Mouse (Mus musculus): ENCODE data around the gene Pla1a. TPM values are rescaled to one million over a fixed set of nuclear protein-coding genes. Genes with fewer than 3 reads are reported as not detected.

Pla1a gene
- polyA plus RNA-seq, 1 experiment from 2014 or later = not detected

GRCm38 (mm10) chr16:38369000-38369399 lies 63.9 kb downstream of the Pla1a start:
- no peak for ATAC-seq (ENCODE audit: insufficient number of reproducible peaks, insufficient read depth, low FRiP score, low read depth)
- H3K36me3 ChIP-seq (ENCODE audit: control insufficient read depth, insufficient read depth, low read length) = no peaks in the 10 kb centered on the region
- 82% methylated on average over 7 of the region's 7 CpGs for WGBS
- no peak overlapping the region for H3K4me3 ChIP-seq (ENCODE audit: low read depth, low read length)
- no peaks in the 10 kb centered on the region for H3K4me1 ChIP-seq (ENCODE audit: control insufficient read depth, insufficient read depth, low read length)
- no peak overlapping the region for H3K9ac ChIP-seq (replicated peaks; ENCODE audit: low read depth, low read length)
- no peak overlapping the region for H3K4me2 ChIP-seq (replicated peaks; ENCODE audit: low read depth, low read length)
- no peak overlapping the region for H3K27ac ChIP-seq (ENCODE audit: low read length)
- no peaks in the 10 kb centered on the region for H3K9me3 ChIP-seq (ENCODE audit: control insufficient read depth, low read depth, low read length)
- H3K27me3 ChIP-seq (ENCODE audit: control insufficient read depth, insufficient read depth, low read length) = no peaks in the 10 kb centered on the region

GRCm38 (mm10) chr16:38368336-38368735 lies 64.6 kb downstream of the Pla1a start:
- Histone ChIP-seq H3K27me3 (ENCODE audit: control insufficient read depth, insufficient read depth, low read length) (no peaks in the 10 kb centered on the region), H3K9me3 (ENCODE audit: control insufficient read depth, low read depth, low read length) (no peaks in the 10 kb centered on the region), H3K9ac (replicated peaks; ENCODE audit: low read depth, low read length) (no peak overlapping the region), H3K4me3 (ENCODE audit: low read depth, low read length) (no peak overlapping the region), H3K4me1 (ENCODE audit: control insufficient read depth, insufficient read depth, low read length) (no peaks in the 10 kb centered on the region), H3K27ac (ENCODE audit: low read length) (no peak overlapping the region), H3K4me2 (replicated peaks; ENCODE audit: low read depth, low read length) (no peak overlapping the region), H3K36me3 (ENCODE audit: control insufficient read depth, insufficient read depth, low read length) (no peaks in the 10 kb centered on the region)
- WGBS = 65% methylated on average over 10 of the region's 10 CpGs
- ATAC-seq (ENCODE audit: insufficient number of reproducible peaks, insufficient read depth, low FRiP score, low read depth) = no peak

GRCm38 (mm10) chr16:38366231-38366630 lies 66.7 kb downstream of the Pla1a start:
- WGBS = 79% methylated on average over 4 of the region's 4 CpGs
- Histone ChIP-seq H3K36me3 (ENCODE audit: control insufficient read depth, insufficient read depth, low read length) (no peaks in the 10 kb centered on the region), H3K4me1 (ENCODE audit: control insufficient read depth, insufficient read depth, low read length) (peaks cover 11% of the 10 kb centered on the region), H3K4me2 (replicated peaks; ENCODE audit: low read depth, low read length) (no peak overlapping the region), H3K4me3 (ENCODE audit: low read depth, low read length) (no peak overlapping the region), H3K27me3 (ENCODE audit: control insufficient read depth, insufficient read depth, low read length) (no peaks in the 10 kb centered on the region), H3K9me3 (ENCODE audit: control insufficient read depth, low read depth, low read length) (no peaks in the 10 kb centered on the region), H3K27ac (ENCODE audit: low read length) (no peak overlapping the region), H3K9ac (replicated peaks; ENCODE audit: low read depth, low read length) (no peak overlapping the region)
- no peak for ATAC-seq (ENCODE audit: insufficient number of reproducible peaks, insufficient read depth, low FRiP score, low read depth)

GRCm38 (mm10) chr16:38365390-38365789 lies 67.6 kb downstream of the Pla1a start:
- no peak overlapping the region for H3K27ac ChIP-seq (ENCODE audit: low read length)
- WGBS = 86% methylated on average over 10 of the region's 10 CpGs
- H3K9me3 ChIP-seq (ENCODE audit: control insufficient read depth, low read depth, low read length) = no peaks in the 10 kb centered on the region
- H3K4me1 ChIP-seq (ENCODE audit: control insufficient read depth, insufficient read depth, low read length) = peaks cover 11% of the 10 kb centered on the region
- no peak overlapping the region for H3K9ac ChIP-seq (replicated peaks; ENCODE audit: low read depth, low read length)
- no peaks in the 10 kb centered on the region for H3K27me3 ChIP-seq (ENCODE audit: control insufficient read depth, insufficient read depth, low read length)
- H3K4me3 ChIP-seq (ENCODE audit: low read depth, low read length) = no peak overlapping the region
- no peak overlapping the region for H3K4me2 ChIP-seq (replicated peaks; ENCODE audit: low read depth, low read length)
- no peaks in the 10 kb centered on the region for H3K36me3 ChIP-seq (ENCODE audit: control insufficient read depth, insufficient read depth, low read length)
- no peak for ATAC-seq (ENCODE audit: insufficient number of reproducible peaks, insufficient read depth, low FRiP score, low read depth)

GRCm38 (mm10) chr16:38363657-38364056 lies 69.3 kb downstream of the Pla1a start:
- Histone ChIP-seq H3K27ac (ENCODE audit: low read length) (no peak overlapping the region), H3K9ac (replicated peaks; ENCODE audit: low read depth, low read length) (no peak overlapping the region), H3K4me2 (replicated peaks; ENCODE audit: low read depth, low read length) (no peak overlapping the region), H3K27me3 (ENCODE audit: control insufficient read depth, insufficient read depth, low read length) (no peaks in the 10 kb centered on the region), H3K4me1 (ENCODE audit: control insufficient read depth, insufficient read depth, low read length) (peaks cover 11% of the 10 kb centered on the region), H3K9me3 (ENCODE audit: control insufficient read depth, low read depth, low read length) (no peaks in the 10 kb centered on the region), H3K36me3 (ENCODE audit: control insufficient read depth, insufficient read depth, low read length) (no peaks in the 10 kb centered on the region), H3K4me3 (ENCODE audit: low read depth, low read length) (no peak overlapping the region)
- no peak for ATAC-seq (ENCODE audit: insufficient number of reproducible peaks, insufficient read depth, low FRiP score, low read depth)
- WGBS = 77% methylated on average over 7 of the region's 7 CpGs

- Histone ChIP-seq H3K4me3 (ENCODE audit: low read depth, low read length) (no peak overlapping the region), H3K36me3 (ENCODE audit: control insufficient read depth, insufficient read depth, low read length) (no peaks in the 10 kb centered on the region), H3K9ac (replicated peaks; ENCODE audit: low read depth, low read length) (no peak overlapping the region), H3K4me2 (replicated peaks; ENCODE audit: low read depth, low read length) (no peak overlapping the region), H3K4me1 (ENCODE audit: control insufficient read depth, insufficient read depth, low read length) (peaks cover 11% of the 10 kb centered on the region), H3K27ac (ENCODE audit: low read length) (no peak overlapping the region), H3K9me3 (ENCODE audit: control insufficient read depth, low read depth, low read length) (no peaks in the 10 kb centered on the region), H3K27me3 (ENCODE audit: control insufficient read depth, insufficient read depth, low read length) (no peaks in the 10 kb centered on the region)
- ATAC-seq (ENCODE audit: insufficient number of reproducible peaks, insufficient read depth, low FRiP score, low read depth) = no peak
- WGBS = 59% methylated on average over 3 of the region's 3 CpGs
Measured at GRCm38 (mm10) chr16:38363256-38363595, 69.7 kb downstream of the Pla1a start.

- Histone ChIP-seq H3K9me3 (ENCODE audit: control insufficient read depth, low read depth, low read length) (no peaks in the 10 kb centered on the region), H3K27ac (ENCODE audit: low read length) (no peak overlapping the region), H3K36me3 (ENCODE audit: control insufficient read depth, insufficient read depth, low read length) (no peaks in the 10 kb centered on the region), H3K4me2 (replicated peaks; ENCODE audit: low read depth, low read length) (peak overlapping the region; percentile 28), H3K27me3 (ENCODE audit: control insufficient read depth, insufficient read depth, low read length) (no peaks in the 10 kb centered on the region), H3K9ac (replicated peaks; ENCODE audit: low read depth, low read length) (no peak overlapping the region; the same call in 1 of the 2 replicates), H3K4me3 (ENCODE audit: low read depth, low read length) (no peak overlapping the region), H3K4me1 (ENCODE audit: control insufficient read depth, insufficient read depth, low read length) (peaks cover 11% of the 10 kb centered on the region)
- no peak for ATAC-seq (ENCODE audit: insufficient number of reproducible peaks, insufficient read depth, low FRiP score, low read depth)
- 71% methylated on average over 20 of the region's 20 CpGs for WGBS
Measured at GRCm38 (mm10) chr16:38362493-38363255, 70.3 kb downstream of the Pla1a start.

- WGBS = 12% methylated on average over 10 of the region's 10 CpGs
- Histone ChIP-seq H3K27me3 (ENCODE audit: control insufficient read depth, insufficient read depth, low read length) (no peaks in the 10 kb centered on the region), H3K27ac (ENCODE audit: low read length) (no peak within 1 kb of the TSS), H3K9ac (replicated peaks; ENCODE audit: low read depth, low read length) (no peak within 1 kb of the TSS; the same call in 1 of the 2 replicates), H3K36me3 (ENCODE audit: control insufficient read depth, insufficient read depth, low read length) (no peaks in the 10 kb centered on the region), H3K4me2 (replicated peaks; ENCODE audit: low read depth, low read length) (peak within 1 kb of the TSS; percentile 28), H3K4me1 (ENCODE audit: control insufficient read depth, insufficient read depth, low read length) (peaks cover 11% of the 10 kb centered on the region), H3K4me3 (ENCODE audit: low read depth, low read length) (no peak within 1 kb of the TSS), H3K9me3 (ENCODE audit: control insufficient read depth, low read depth, low read length) (no peaks in the 10 kb centered on the region)
- ATAC-seq (ENCODE audit: insufficient number of reproducible peaks, insufficient read depth, low FRiP score, low read depth) = no peak
Measured at GRCm38 (mm10) chr16:38361933-38362332, 71.0 kb downstream of the Pla1a start, which contains the start of gene Popdc2. Gene Popdc2 (plus strand): TSS chr16:38362209.

GRCm38 (mm10) chr16:38360317-38360716 lies 72.6 kb downstream of the Pla1a start:
- Histone ChIP-seq H3K4me3 (ENCODE audit: low read depth, low read length) (no peak overlapping the region), H3K9ac (replicated peaks; ENCODE audit: low read depth, low read length) (no peak overlapping the region), H3K36me3 (ENCODE audit: control insufficient read depth, insufficient read depth, low read length) (no peaks in the 10 kb centered on the region), H3K9me3 (ENCODE audit: control insufficient read depth, low read depth, low read length) (no peaks in the 10 kb centered on the region), H3K27ac (ENCODE audit: low read length) (no peak overlapping the region), H3K27me3 (ENCODE audit: control insufficient read depth, insufficient read depth, low read length) (no peaks in the 10 kb centered on the region), H3K4me2 (replicated peaks; ENCODE audit: low read depth, low read length) (no peak overlapping the region), H3K4me1 (ENCODE audit: control insufficient read depth, insufficient read depth, low read length) (peaks cover 11% of the 10 kb centered on the region)
- WGBS = 34% methylated on average over 2 of the region's 2 CpGs
- ATAC-seq (ENCODE audit: insufficient number of reproducible peaks, insufficient read depth, low FRiP score, low read depth) = no peak

Data from stomach, embryonic 14.5 days (tissue).